Mouse (Mus musculus): ENCODE results near the gene Anxa11. TPM values are rescaled to one million over a fixed set of nuclear protein-coding genes. Genes with fewer than 3 reads are reported as not detected.
A peak's percentile ranks its signal among the peaks of the same experiment; 100 is the strongest.
"Not testable (repeated sequence)": the region's sequence is repeated elsewhere in the genome, so short reads cannot be mapped to it uniquely, and the experiment has no call there.

Gene Anxa11
- total RNA-seq, 2 experiments from 2014 or later: 35.6 to 44.5 TPM

DNA sequence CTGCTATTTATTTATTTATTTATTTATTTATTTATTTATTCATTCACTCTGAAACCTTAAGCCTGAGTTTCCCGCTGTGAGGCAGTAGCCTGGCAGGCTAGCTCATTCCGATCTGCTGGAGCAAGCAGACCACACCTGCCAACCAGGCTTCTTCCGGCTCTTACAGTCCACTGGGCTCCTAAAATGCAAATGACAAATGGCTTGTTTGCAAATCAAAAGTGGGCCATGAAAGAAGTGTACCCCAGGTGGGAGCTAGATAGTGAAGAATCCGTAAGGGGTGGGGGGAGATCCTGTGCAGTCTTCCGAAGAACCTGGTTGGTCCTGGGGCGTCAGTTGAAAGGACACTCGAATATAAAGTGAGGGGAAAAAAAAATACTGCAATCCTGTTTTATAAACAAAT lies 995 bp upstream of the Anxa11 start:
- no peak for DNase-seq (ENCODE audit: low spot score in 2 of 2)

DNA sequence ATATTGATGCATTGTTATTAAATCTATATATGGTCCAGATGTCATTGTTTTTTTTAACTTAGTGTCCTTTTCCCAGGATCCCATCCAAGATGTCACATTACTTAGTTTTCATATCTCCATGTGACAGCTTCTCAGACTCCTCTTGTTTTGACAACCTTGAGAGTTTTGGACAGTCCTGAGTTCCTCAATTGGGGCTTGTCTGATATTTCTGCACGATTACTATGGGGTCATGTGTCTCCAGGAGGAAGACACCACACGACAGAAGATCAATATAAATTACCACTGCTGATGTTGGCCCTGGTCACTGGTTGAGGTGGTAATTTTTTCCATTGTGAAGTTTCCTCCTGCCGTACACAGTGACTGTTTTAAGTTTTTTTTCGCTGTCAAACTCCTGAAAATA lies 377 bp upstream of the Anxa11 start:
- DNase-seq (ENCODE audit: low spot score in 2 of 2): no peak

- DNase-seq (ENCODE audit: low spot score in 2 of 2): no peak
Measured at GRCm38 (mm10) chr14:25842688-25843003, 690 bp downstream of the Anxa11 start.

DNA sequence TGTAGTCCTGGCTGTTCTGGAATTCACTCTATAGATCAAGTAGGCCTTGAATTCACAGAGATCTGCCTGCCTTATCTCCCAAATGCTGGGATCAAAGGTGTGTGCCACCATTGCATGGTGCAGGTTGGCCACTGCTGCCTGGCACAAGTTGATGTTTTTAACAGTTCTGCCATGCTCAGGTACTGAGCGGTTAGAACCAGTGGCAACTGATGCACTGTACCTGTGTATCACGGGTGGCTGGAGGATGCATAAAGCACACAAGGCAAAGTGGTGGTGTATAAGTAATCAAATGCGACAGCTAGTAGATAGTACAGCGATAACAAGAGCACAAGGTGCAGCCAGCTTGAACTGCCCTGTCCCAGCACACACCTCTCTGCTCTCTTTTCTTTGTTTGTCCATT lies 2.4 kb downstream of the Anxa11 start:
- no peak for DNase-seq (ENCODE audit: low spot score in 2 of 2)

- no peak for DNase-seq (ENCODE audit: low spot score in 2 of 2)
Measured at GRCm38 (mm10) chr14:25845832-25846383, 4.0 kb downstream of the Anxa11 start.

DNA sequence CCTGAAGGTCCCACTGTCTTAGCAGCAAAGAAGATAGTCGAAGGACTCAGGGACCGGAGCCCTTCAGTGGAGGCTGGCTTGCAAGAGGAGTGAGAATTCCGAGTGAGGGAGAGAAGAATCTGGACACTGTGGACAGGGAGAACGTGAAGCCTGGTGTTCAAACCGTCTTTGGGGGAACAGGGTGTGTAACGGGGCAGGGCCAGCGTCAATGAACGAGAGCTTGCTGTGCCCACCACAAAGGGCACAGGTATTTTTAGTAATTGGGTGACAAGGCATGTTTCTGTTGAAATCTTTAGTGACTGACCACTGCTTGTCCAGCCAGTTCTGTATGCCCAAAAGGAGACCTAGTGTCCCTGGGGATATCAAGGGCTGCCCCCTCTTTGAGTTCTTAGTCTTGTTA lies 4.6 kb downstream of the Anxa11 start:
- DNase-seq (ENCODE audit: low spot score in 2 of 2): no peak

- DNase-seq (ENCODE audit: low spot score in 2 of 2): no peak
Measured at GRCm38 (mm10) chr14:25847660-25848059, 5.7 kb downstream of the Anxa11 start.

GRCm38 (mm10) chr14:25848237-25848636 lies 6.3 kb downstream of the Anxa11 start:
- no peak for DNase-seq (ENCODE audit: low spot score in 2 of 2)

DNA sequence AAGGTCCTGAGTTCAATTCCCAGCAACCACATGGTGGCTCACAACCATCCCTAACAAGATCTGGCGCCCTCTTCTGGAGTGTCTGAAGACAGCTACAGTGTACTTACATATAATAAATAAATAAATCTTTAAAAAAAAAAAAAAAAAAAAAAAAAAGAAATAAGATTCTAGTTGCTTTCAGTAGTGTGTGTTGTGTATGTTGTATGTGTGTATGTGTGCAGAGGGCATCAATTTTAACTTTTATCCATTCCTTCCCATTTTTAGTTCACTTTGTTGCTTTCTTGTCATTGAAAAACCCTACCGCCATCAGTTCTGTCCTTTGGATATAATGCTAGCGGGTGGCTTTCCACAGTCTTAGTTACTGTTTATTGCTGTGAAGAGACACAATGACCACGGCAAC lies 6.8 kb downstream of the Anxa11 start:
- not testable (repeated sequence) for DNase-seq (ENCODE audit: low spot score in 2 of 2)

DNA sequence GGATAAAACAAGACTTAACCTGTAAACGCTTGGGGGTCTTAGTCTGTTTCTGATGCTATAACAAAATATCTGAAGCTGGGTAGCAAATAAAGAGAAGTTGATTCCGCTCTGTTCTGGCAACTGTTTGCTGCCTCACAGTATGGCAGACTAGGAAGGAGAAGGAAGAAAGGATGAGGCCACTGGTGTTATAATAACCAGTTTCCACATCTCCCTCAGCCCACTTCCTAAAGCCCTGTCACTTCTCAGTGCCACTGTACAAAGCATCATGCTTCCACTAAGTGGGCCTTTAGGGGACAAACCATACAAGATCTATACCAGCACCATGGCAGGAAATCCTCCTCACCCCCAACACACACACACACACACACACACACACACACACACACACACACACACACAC lies 8.5 kb downstream of the Anxa11 start:
- DNase-seq (ENCODE audit: low spot score in 2 of 2): no peak

DNA sequence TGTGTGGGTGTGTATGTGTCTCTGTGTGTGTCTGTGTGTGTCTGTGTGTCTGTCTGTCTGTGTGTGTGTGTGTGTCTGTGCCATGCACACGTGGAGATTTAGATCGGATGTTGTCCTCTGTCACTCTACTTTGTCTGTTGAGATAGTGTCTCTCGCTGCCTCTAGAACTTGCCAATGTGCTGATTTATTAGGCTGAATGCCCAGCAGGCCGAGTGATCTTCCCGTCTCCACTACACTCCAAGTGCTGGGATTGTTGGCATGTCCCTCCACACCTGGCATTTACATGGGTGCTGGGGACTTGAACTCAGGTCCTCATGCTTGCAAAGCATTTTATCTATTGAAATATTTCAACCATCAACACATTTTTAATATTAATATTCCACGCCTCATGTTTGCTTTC lies 9.2 kb downstream of the Anxa11 start:
- DNase-seq (ENCODE audit: low spot score in 2 of 2): no peak

DNA sequence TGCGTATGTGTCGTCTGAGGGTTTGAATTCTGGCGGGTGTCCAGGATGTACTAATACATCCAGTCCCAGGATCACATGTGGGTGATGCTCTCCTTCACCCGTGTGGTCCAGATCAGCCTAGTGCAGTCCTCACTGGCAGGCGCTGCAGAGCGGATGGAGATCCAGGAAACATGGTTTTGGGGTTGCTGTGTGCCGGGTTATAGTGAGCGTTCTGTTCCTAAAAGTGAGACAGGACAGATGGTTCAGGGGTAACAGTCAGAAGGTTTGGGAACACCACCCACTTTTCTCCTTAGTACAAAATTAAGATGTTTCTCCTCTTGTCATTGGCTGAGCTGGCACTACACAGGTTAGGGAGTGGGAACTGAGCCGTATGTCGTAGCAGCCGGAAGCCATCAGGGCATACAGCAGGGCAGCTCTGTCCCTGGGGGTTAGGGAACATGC lies 10.2 kb downstream of the Anxa11 start:
- DNase-seq (ENCODE audit: low spot score in 2 of 2): peak; percentile 46 to 57

DNA sequence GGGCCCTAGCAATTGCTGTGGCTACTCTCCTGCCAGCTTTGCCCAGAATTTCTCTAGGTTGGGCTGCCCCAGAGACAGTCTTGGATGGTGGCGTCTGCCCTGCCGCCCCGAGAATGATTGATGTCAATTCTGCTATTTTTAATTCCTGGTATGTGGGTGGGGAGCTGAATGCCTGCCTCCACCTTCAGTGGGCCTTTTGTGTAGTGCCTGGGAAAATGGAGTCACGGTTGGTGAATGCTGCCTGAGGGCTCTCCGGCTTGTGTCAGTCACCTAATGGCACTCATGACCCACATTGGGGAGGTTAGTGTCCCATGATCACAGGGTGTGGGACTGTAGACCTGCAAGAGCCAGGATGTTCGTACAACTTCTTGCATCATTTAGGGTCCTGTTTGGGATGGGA lies 11.3 kb downstream of the Anxa11 start:
- no peak for DNase-seq (ENCODE audit: low spot score in 2 of 2)

DNA sequence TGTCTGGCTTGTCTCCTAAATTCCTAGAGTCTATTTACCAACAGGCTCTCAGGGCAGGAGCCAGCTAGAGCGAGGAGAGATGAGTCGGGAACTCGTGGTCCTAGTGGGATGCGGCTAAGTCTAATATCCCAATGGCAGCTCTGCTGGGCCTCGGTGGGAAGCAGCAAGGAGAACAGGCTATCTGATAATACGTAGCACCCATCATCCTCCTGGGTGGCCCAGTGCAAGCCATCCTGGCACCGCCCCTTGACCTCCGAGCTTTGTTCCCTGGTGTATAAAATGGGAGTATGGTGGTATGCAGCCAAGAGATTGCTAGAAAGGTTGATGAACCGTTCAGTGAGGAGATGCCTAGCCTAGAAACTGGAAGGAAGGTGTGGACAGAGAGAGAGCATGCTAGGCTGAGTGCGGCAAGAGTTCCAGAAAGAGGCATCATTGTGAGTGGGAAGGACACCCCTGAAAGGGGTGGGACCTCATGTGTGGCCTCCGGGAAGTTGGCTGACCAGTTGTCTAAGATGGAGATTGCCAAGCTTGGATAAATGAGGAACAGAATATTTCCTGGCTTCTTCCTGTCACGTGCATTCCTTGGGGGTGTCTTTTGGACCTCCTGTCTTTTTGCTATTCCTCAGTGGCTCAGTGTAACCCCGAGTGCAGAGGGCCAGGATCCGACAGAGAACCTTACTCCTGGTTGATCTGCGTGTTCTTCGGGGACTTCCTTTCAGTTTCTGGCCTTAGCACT lies 11.9 kb downstream of the Anxa11 start:
- DNase-seq (ENCODE audit: low spot score in 2 of 2): no peak

- DNase-seq (ENCODE audit: low spot score in 2 of 2): no peak
Measured at GRCm38 (mm10) chr14:25855241-25855885, 13.4 kb downstream of the Anxa11 start.

DNA sequence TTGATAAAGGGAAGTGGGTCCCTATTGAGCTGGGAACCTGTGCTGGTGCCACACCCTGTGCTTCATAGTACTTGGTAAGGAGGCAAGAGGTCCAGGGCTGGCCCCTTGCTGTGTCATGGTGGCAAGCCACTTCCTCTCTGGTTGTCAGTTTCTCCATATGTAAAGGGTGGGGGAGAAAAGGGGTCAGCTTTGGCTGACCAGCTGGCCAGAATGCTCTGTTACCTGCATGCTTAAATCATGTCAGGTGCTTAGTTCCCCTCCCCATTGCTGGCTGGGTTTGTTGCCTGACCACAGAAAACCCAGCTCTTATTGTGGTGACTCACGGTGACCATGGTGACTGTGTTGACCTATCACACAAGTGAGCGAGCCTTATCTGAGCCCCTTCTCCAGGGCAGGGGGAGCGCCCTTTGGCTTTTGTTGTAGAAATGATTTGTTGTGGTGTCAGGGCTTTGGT lies 15.2 kb downstream of the Anxa11 start:
- no peak for DNase-seq (ENCODE audit: low spot score in 2 of 2)

DNA sequence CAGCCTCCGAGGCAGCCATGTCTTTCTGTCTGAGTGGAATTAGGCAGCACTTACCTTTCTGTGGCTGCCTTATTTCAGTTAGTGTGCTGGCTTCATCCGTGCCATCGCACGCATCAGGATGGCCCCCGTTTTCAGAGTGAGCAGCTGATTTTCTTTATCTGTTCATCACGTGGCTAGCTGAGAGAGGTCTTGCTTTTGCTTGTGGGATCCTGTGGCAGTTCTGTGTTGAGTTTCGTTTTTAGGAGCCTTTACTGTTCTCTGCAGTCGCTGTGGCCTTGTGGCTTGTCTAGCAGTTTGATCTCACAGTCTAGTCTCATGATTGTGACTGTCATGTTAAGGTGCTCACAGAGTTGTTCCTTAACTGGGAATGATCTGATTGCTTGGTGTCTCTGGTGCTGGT lies 16.0 kb downstream of the Anxa11 start:
- DNase-seq (ENCODE audit: low spot score in 2 of 2): no peak

DNA sequence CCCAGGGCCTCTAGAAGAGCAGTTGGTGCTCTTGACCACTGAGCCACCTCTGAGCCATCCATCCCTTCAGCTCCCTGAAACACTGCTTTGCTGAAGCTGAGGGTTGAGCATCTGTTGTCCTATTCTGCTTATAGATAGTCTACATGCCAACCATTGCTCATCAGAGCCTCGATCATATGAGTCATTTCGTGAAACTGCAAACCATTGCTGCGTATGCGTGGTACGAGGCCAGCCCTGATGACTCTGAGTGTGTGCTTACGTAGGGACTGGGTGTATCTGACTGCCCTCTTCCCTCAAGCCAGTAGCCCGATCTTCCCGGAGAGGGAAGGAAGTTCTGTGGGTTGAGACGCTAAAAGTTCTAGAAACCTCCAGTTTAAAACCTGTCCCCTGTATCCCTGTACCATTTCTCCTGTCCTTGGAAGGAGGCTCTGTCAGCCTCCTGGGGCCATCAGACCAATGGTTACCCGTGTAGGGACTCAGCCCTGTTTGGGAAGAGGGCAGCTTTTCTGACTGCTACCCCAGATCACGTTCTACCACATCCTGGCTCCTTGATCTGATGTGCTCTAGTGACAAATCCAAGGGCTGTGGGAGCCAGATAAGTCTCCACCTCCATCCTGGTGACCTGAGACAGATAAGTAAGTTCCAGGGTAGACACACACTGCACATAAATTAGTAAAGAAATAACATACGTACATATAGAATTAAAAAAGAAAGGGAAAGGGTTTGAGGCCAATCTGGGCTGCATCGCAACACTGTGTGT lies 20.0 kb downstream of the Anxa11 start:
- no peak for DNase-seq (ENCODE audit: low spot score in 2 of 2)

DNA sequence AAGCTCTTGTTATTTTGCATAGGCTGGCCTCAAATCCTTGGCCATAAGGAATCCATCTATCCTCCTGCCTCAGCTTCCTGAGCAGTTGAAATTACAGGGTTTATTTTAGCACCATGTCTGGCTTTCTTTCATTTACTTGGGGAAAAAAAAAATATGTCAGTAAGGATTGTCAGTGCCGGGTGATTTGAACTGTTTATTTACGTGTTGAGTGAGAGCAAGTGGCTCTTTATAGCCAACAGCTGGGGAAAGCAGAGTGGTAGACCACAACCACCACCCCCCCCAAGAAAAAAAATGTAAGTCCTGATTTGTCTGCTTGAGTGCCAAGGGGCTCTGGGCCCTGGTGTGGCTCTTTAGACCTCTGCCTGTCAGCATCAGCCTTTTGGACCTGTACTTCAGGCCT lies 21.8 kb downstream of the Anxa11 start:
- no peak for DNase-seq (ENCODE audit: low spot score in 2 of 2)

- DNase-seq (ENCODE audit: low spot score in 2 of 2): no peak
Measured at GRCm38 (mm10) chr14:25865251-25865650, 23.3 kb downstream of the Anxa11 start.

GRCm38 (mm10) chr14:25866384-25866783 lies 24.4 kb downstream of the Anxa11 start:
- DNase-seq (ENCODE audit: low spot score in 2 of 2): no peak

DNA sequence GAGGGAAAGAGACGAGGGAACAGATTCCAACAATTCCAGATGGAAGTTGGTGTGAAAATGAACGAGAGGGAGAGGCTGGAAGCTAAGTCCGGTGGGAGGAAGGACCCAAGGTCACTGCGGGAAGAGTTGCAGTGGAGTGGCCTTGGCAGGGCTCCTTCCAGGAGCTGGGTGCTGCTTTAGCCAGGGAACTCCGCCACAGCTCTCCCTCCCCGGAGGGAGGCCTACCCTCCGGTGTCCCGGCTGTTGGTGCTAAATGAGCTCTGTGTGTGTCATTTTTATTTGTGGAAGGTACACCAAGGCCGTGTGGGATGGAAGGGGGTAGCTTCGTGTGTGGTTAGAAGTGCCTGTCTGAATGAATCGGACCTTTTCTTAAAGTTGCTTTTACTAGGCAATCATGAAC lies 24.9 kb downstream of the Anxa11 start:
- DNase-seq (ENCODE audit: low spot score in 2 of 2): no peak
